Mouse (Mus musculus) G1E (cell line): ENCODE measurements around the gene Asah2.

ENCODE experiments used
- CTCF ChIP-seq: IDR thresholded peaks from 2 replicates; pipeline ENCODE4 v1.5.1; 2012; ENCODE audit warnings: low read depth, low read length, inconsistent platforms, mixed read lengths
- GATA1 ChIP-seq: IDR thresholded peaks from 2 replicates; pipeline ENCODE4 v1.6.1; 2012; ENCODE audit warnings: borderline replicate concordance, low read length, inconsistent platforms, mixed read lengths
- GATA2 ChIP-seq: IDR thresholded peaks from 2 replicates; pipeline ENCODE4 v1.6.1; 2012; ENCODE audit warnings: low read depth, low read length, inconsistent platforms, borderline replicate concordance
- POLR2AphosphoS5 ChIP-seq: IDR thresholded peaks from 2 replicates; pipeline ENCODE4 v1.6.1; 2012; ENCODE audit warnings: low read depth, low read length, inconsistent platforms; ENCODE audit not compliant: insufficient replicate concordance
- TAL1 ChIP-seq: conservative IDR thresholded peaks from 2 replicates; pipeline ENCODE4 v1.6.1; 2012; ENCODE audit warnings: low read depth, low read length, inconsistent platforms, mixed read lengths

DNA sequence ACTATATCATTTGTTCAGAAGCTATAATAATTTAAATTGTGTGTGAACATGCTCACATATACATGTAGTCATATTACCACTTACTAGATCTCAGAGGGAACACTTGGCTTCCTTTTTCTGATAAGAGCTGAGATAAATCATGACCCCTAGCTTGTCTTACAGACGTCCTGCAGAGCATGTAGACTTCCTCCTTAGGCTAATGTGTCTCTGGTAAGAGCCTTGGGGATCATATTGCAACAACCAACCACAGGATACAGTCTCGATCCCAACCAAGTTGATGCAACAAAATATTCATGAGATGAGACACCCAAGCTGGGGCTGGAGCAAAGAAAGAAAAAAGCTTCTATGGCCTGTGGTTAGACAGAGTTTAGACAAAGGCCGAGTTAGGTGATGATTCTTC, 144.9 kb downstream of the Asah2 start:
- TF ChIP-seq CTCF (no peak), GATA1 (no peak), GATA2 (no peak), TAL1 (no peak), POLR2AphosphoS5 (no peak)
